Mouse (Mus musculus): ENCODE measurements around the gene Olfr1025-ps1. TPM values are rescaled to one million over a fixed set of nuclear protein-coding genes. Genes with fewer than 3 reads are reported as not detected.

Gene Olfr1025-ps1
- not detected in 2 replicates for polyA plus RNA-seq (2012; rRNA removed)

GRCm38 (mm10) chr2:85914893-85915292, at the start of gene Olfr1025-ps1:
Gene Olfr1025-ps1 (plus strand): TSS chr2:85915193.
- no peak for TF ChIP-seq CTCF (IDR thresholded peaks at IDR 0.05; ENCODE audit: borderline replicate concordance, extremely low read depth, insufficient read depth, insufficient read length)
- TF ChIP-seq POLR2A (IDR thresholded peaks at IDR 0.05; ENCODE audit: borderline replicate concordance, extremely low read depth, insufficient read depth, insufficient read length, poor library complexity, severe bottlenecking) = no peak
- no peak for DNase-seq (ENCODE audit: low read depth)

GRCm38 (mm10) chr2:85868294-85868693, 46.7 kb upstream of the Olfr1025-ps1 start, which contains the start of gene Olfr1022:
Gene Olfr1022 (plus strand): TSS chr2:85868594.
- DNase-seq (ENCODE audit: low read depth) = no peak
- TF ChIP-seq POLR2A (IDR thresholded peaks at IDR 0.05; ENCODE audit: borderline replicate concordance, extremely low read depth, insufficient read depth, insufficient read length, poor library complexity, severe bottlenecking) = no peak
- TF ChIP-seq CTCF (IDR thresholded peaks at IDR 0.05; ENCODE audit: borderline replicate concordance, extremely low read depth, insufficient read depth, insufficient read length) = no peak

- DNase-seq (ENCODE audit: low read depth) = no peak
- TF ChIP-seq POLR2A (IDR thresholded peaks at IDR 0.05; ENCODE audit: borderline replicate concordance, extremely low read depth, insufficient read depth, insufficient read length, poor library complexity, severe bottlenecking) (no peak), CTCF (IDR thresholded peaks at IDR 0.05; ENCODE audit: borderline replicate concordance, extremely low read depth, insufficient read depth, insufficient read length) (no peak)
Measured at GRCm38 (mm10) chr2:85885340-85885739, 29.7 kb upstream of the Olfr1025-ps1 start, which contains the start of gene Olfr1023. Gene Olfr1023 (plus strand): TSS chr2:85885640.

GRCm38 (mm10) chr2:85904952-85905351, 10.0 kb upstream of the Olfr1025-ps1 start, which contains the start of gene Olfr1024:
Gene Olfr1024 (minus strand): TSS chr2:85905052.
- no peak for TF ChIP-seq CTCF (IDR thresholded peaks at IDR 0.05; ENCODE audit: borderline replicate concordance, extremely low read depth, insufficient read depth, insufficient read length)
- no peak for TF ChIP-seq POLR2A (IDR thresholded peaks at IDR 0.05; ENCODE audit: borderline replicate concordance, extremely low read depth, insufficient read depth, insufficient read length, poor library complexity, severe bottlenecking)
- DNase-seq (ENCODE audit: low read depth) = no peak

- no peak for TF ChIP-seq CTCF (IDR thresholded peaks at IDR 0.05; ENCODE audit: borderline replicate concordance, extremely low read depth, insufficient read depth, insufficient read length)
- no peak for TF ChIP-seq POLR2A (IDR thresholded peaks at IDR 0.05; ENCODE audit: borderline replicate concordance, extremely low read depth, insufficient read depth, insufficient read length, poor library complexity, severe bottlenecking)
- peak; percentile 34 for DNase-seq (ENCODE audit: low read depth)
Measured at GRCm38 (mm10) chr2:85913197-85913596, 1.8 kb upstream of the Olfr1025-ps1 start.

GRCm38 (mm10) chr2:85921258-85921657, 6.3 kb downstream of the Olfr1025-ps1 start, which contains the start of gene Olfr1026:
Gene Olfr1026 (plus strand): TSS chr2:85921558.
- DNase-seq (ENCODE audit: low read depth) = no peak
- TF ChIP-seq POLR2A (IDR thresholded peaks at IDR 0.05; ENCODE audit: borderline replicate concordance, extremely low read depth, insufficient read depth, insufficient read length, poor library complexity, severe bottlenecking) = no peak
- no peak for TF ChIP-seq CTCF (IDR thresholded peaks at IDR 0.05; ENCODE audit: borderline replicate concordance, extremely low read depth, insufficient read depth, insufficient read length)

- no peak for DNase-seq (ENCODE audit: low read depth)
- no peak for TF ChIP-seq POLR2A (IDR thresholded peaks at IDR 0.05; ENCODE audit: borderline replicate concordance, extremely low read depth, insufficient read depth, insufficient read length, poor library complexity, severe bottlenecking)
- TF ChIP-seq CTCF (IDR thresholded peaks at IDR 0.05; ENCODE audit: borderline replicate concordance, extremely low read depth, insufficient read depth, insufficient read length) = no peak
Measured at GRCm38 (mm10) chr2:85950137-85950536, 35.1 kb downstream of the Olfr1025-ps1 start, which contains the start of gene Olfr1028. Gene Olfr1028 (plus strand): TSS chr2:85950437.

Other genes starting within 250 kb of the Olfr1025-ps1 start
- not detected in 2 replicates for gene Olfr1006, start 236.4 kb upstream of the Olfr1025-ps1 start, polyA plus RNA-seq (2012; rRNA removed)
- not detected in 2 replicates for gene Olfr1008, start 225.8 kb upstream of the Olfr1025-ps1 start, polyA plus RNA-seq (2012; rRNA removed)
- not detected in 2 replicates for gene Olfr1009, start 199.8 kb upstream of the Olfr1025-ps1 start, polyA plus RNA-seq (2012; rRNA removed)
- not detected in 2 replicates for gene Olfr1012, start 152.4 kb upstream of the Olfr1025-ps1 start, polyA plus RNA-seq (2012; rRNA removed)
- not detected in 2 replicates for gene Olfr1013, start 148.1 kb upstream of the Olfr1025-ps1 start, polyA plus RNA-seq (2012; rRNA removed)
- not detected in 2 replicates for gene Olfr1014, start 142.5 kb upstream of the Olfr1025-ps1 start, polyA plus RNA-seq (2012; rRNA removed)
- gene Olfr1015, start 133.2 kb upstream of the Olfr1025-ps1 start, polyA plus RNA-seq (2012; rRNA removed) = not detected in 2 replicates
- not detected in 2 replicates for gene Olfr1016, start 112.6 kb upstream of the Olfr1025-ps1 start, polyA plus RNA-seq (2012; rRNA removed)
- gene Olfr1018, start 96.7 kb upstream of the Olfr1025-ps1 start, polyA plus RNA-seq (2012; rRNA removed) = not detected in 2 replicates
- gene Olfr1019, start 69.7 kb upstream of the Olfr1025-ps1 start, polyA plus RNA-seq (2012; rRNA removed) = 0.08 TPM in 1 of 2 replicates, not detected in the other
- gene Olfr1020, start 68.2 kb upstream of the Olfr1025-ps1 start, polyA plus RNA-seq (2012; rRNA removed) = not detected in 2 replicates
- not detected in 2 replicates for gene Olfr1022, start 46.6 kb upstream of the Olfr1025-ps1 start, polyA plus RNA-seq (2012; rRNA removed)
- not detected in 2 replicates for gene Olfr1023, start 29.6 kb upstream of the Olfr1025-ps1 start, polyA plus RNA-seq (2012; rRNA removed)
- not detected in 2 replicates for gene Olfr1024, start 10.1 kb upstream of the Olfr1025-ps1 start, polyA plus RNA-seq (2012; rRNA removed)
- not detected in 2 replicates for gene Olfr1026, start 6.4 kb downstream of the Olfr1025-ps1 start, polyA plus RNA-seq (2012; rRNA removed)
- gene Olfr1028, start 35.2 kb downstream of the Olfr1025-ps1 start, polyA plus RNA-seq (2012; rRNA removed) = not detected in 2 replicates
- gene Olfr1029, start 58.7 kb downstream of the Olfr1025-ps1 start, polyA plus RNA-seq (2012; rRNA removed) = not detected in 2 replicates
- not detected in 2 replicates for gene Olfr1030, start 64.1 kb downstream of the Olfr1025-ps1 start, polyA plus RNA-seq (2012; rRNA removed)
- gene Olfr1031, start 75.1 kb downstream of the Olfr1025-ps1 start, polyA plus RNA-seq (2012; rRNA removed) = not detected in 2 replicates
- not detected in 2 replicates for gene Olfr1032, start 90.3 kb downstream of the Olfr1025-ps1 start, polyA plus RNA-seq (2012; rRNA removed)
- 0.04 and 0.06 TPM in 2 replicates for gene Olfr1033, start 105.4 kb downstream of the Olfr1025-ps1 start, polyA plus RNA-seq (2012; rRNA removed)
- not detected in 2 replicates for gene Olfr1034, start 130.7 kb downstream of the Olfr1025-ps1 start, polyA plus RNA-seq (2012; rRNA removed)
- not detected in 2 replicates for gene Olfr1036, start 158.8 kb downstream of the Olfr1025-ps1 start, polyA plus RNA-seq (2012; rRNA removed)
- not detected in 2 replicates for gene Olfr1037, start 172.2 kb downstream of the Olfr1025-ps1 start, polyA plus RNA-seq (2012; rRNA removed)
- gene Olfr1039, start 220.7 kb downstream of the Olfr1025-ps1 start, polyA plus RNA-seq (2012; rRNA removed) = not detected in 2 replicates
- not detected in 2 replicates for gene Olfr1040, start 231.5 kb downstream of the Olfr1025-ps1 start, polyA plus RNA-seq (2012; rRNA removed)
- gene Olfr1042, start 246.6 kb downstream of the Olfr1025-ps1 start, polyA plus RNA-seq (2012; rRNA removed) = not detected in 2 replicates

All from brain, embryonic 14.5 days (tissue).